Mouse (Mus musculus) kidney, embryonic 14.5 days (tissue): Measurements from ENCODE around the gene Usp6nl. TPM values are rescaled to one million over a fixed set of nuclear protein-coding genes. Genes with fewer than 3 reads are reported as not detected.
A peak's percentile ranks its signal among the peaks of the same experiment; 100 is the strongest.

Source experiments
- ATAC-seq: fragments of 200-750 bp; cut with Nextera tagmentation; 2 replicates; pipeline ENCODE4 v1.8.0; 2017; ENCODE audit warnings: moderate number of reproducible peaks, mild to moderate bottlenecking, moderate TSS enrichment, moderate library complexity; ENCODE audit not compliant: low FRiP score, low TSS enrichment
- H3K27ac ChIP-seq: fragments of 300-500 bp; sonication (generic); 2 replicates; pipeline ENCODE4 v1.5.1; 2014; ENCODE audit warnings: low read depth, mild to moderate bottlenecking, low read length, moderate library complexity, mixed read lengths
- H3K27me3 ChIP-seq: fragments of 300-500 bp; sonication (generic); 2 replicates; pipeline ENCODE4 v1.6.1; 2014; ENCODE audit warnings: mild to moderate bottlenecking, low read length; ENCODE audit not compliant: control insufficient read depth, insufficient read depth
- H3K36me3 ChIP-seq: fragments of 300-500 bp; sonication (generic); 2 replicates; pipeline ENCODE4 v1.6.1; 2014; ENCODE audit warnings: low read length, mixed read lengths; ENCODE audit not compliant: control insufficient read depth, insufficient read depth
- H3K4me1 ChIP-seq: fragments of 300-500 bp; sonication (generic); 2 replicates; pipeline ENCODE4 v1.6.1; 2014; ENCODE audit warnings: low read length, mixed read lengths; ENCODE audit not compliant: control insufficient read depth, insufficient read depth
- H3K4me2 ChIP-seq: fragments of 300-500 bp; sonication (generic); replicated peaks from 2 replicates; pipeline ENCODE4 v1.6.1; 2014; ENCODE audit warnings: low read depth, mild to moderate bottlenecking, low read length
- H3K4me3 ChIP-seq: fragments of 300-500 bp; sonication (generic); 2 replicates; pipeline ENCODE4 v1.5.1; 2014; ENCODE audit warnings: mild to moderate bottlenecking, low read length
- H3K9ac ChIP-seq: fragments of 300-500 bp; sonication (generic); 2 replicates; pipeline ENCODE4 v1.6.1; 2014; ENCODE audit warnings: low read depth, mild to moderate bottlenecking, low read length, moderate library complexity
- H3K9me3 ChIP-seq: fragments of 300-500 bp; sonication (generic); 2 replicates; pipeline ENCODE4 v1.6.1; 2016; ENCODE audit warnings: low read length; ENCODE audit not compliant: control insufficient read depth
- WGBS: fragments of 180-500 bp; shearing (Covaris S2); extraction: QIAGEN DNeasy Blood & Tissue Kit; methylation state at CpG from one replicate; pipeline ENCODE4 v1.1.7; 2014; 5-methylcytosine and 5-hydroxymethylcytosine counted together
- polyA plus RNA-seq: library from polyadenylated mRNA; unstranded; fragments of >200 nt; fragmentation: Nextera tagmentation; extraction: Ambion mirVana; gene quantifications from 2 replicates; pipeline ENCODE4 v1.2.1, GENCODE M21; 2014

Gene Usp6nl
- polyA plus RNA-seq, 1 experiment from 2014 or later, result 15.9 TPM

DNA sequence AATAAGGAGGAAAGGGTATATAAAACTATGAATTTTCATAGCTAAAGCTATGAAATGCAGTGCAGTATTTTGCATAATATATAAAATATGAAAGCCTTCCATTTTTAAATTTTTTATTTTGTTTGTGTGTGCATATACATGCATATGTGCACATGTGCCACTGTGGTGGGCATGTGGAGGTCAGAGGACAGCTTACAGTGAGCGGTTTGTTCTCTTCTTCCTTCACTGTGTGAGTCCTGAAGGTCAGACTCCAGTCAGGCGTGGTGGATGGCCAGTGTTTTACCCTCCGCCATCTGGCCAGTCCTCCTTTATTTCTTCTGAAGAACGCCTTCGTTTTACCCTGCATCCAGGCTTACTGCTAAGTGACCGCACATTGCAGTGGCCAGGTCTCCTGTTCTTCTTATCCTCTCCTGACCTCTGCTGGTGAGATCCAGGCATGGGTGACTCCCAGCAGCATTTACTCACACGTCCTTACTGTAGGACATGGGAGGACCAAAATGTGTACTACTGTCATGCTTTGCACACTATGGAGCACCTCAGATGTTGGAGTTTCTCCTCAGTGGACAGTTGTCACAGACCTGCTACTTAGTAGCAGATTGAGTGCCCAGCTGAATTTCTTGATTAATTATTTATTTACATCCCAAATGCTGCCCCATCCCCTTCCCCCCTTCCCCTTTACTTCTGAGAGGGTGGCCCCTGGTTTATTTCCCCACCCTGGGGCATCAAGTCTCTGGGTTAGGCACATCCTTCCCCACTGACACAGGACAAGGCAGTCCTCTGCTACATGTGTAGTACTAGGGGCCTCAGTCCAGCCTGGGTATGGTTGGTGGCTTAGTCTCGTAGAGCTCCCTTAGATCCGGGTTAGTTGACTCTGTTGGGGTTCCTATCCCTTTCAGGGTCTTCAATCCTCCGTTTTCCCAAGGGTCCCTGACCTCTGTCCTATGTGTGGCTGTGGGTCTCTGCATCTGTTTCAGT lies 82.9 kb downstream of the Usp6nl start:
- Histone ChIP-seq H3K9ac (no peak overlapping the region), H3K27me3 (no peaks in the 10 kb centered on the region), H3K4me3 (no peak overlapping the region), H3K4me1 (peaks cover 11% of the 10 kb centered on the region; the same call in 1 of the 2 replicates), H3K9me3 (no peaks in the 10 kb centered on the region), H3K4me2 (no peak overlapping the region), H3K27ac (no peak overlapping the region), H3K36me3 (peaks cover 11% of the 10 kb centered on the region; the same call in 1 of the 2 replicates)
- WGBS, result 30% methylated on average over 10 of the region's 10 CpGs
- ATAC-seq, result peak; percentile 76

DNA sequence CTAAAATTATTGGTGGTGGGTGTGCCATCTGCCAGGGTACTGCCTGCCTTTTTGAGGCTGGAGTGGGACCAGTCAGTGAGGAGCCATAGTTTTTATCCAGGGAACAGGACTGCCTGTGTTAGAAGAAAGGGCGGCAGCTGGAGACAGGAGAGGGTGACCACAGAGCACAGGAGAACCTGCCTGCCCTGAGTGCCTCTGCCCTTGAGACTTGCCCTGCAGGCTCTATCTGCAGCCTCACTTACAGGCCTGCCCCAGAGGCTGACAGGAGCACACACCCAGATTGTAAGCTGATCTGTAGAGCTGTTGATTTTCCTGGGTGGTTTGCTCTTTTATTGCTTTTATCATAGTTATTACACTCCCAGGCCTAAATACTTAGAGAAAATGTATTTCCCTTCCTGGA lies 85.2 kb downstream of the Usp6nl start:
- WGBS, result 53% methylated on average over 1 of the region's 1 CpGs
- no peak for ATAC-seq
- H3K9me3 ChIP-seq, result no peaks in the 10 kb centered on the region

DNA sequence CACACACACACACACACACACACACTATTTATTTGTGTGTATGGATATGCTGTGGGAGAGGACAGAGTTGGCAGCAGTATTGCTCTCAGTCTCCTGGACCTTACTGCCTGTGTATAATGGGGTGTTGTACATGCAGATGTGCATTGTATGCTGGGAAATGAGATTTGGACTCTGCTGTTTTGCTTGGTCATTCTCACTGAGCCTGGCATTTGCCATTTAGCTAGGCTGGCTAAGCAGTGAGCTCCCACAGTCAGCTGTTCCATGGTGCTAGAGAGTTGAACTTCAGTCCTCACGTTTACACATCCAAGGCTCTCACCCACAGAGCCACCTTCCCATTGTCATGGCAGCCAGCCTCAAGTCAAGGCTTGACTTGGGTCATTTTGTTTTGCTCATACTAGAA lies 90.2 kb downstream of the Usp6nl start:
- Histone ChIP-seq H3K36me3 (peaks cover 27% of the 10 kb centered on the region), H3K4me3 (no peak overlapping the region), H3K4me2 (no peak overlapping the region), H3K9ac (no peak overlapping the region), H3K27ac (no peak overlapping the region), H3K9me3 (no peaks in the 10 kb centered on the region), H3K27me3 (no peaks in the 10 kb centered on the region), H3K4me1 (no peaks in the 10 kb centered on the region)
- ATAC-seq, result no peak
- WGBS, result 88% methylated on average over 1 of the region's 1 CpGs

More for the DNA sequence above, 85.2 kb downstream of the Usp6nl start:
- H3K36me3 ChIP-seq, result peaks cover 16% of the 10 kb centered on the region; the same call in 1 of the 2 replicates
- no peak overlapping the region for H3K9ac ChIP-seq
- no peak overlapping the region for H3K4me3 ChIP-seq
- no peak overlapping the region for H3K4me2 ChIP-seq
- peaks cover 11% of the 10 kb centered on the region; the same call in 1 of the 2 replicates for H3K4me1 ChIP-seq
- H3K27ac ChIP-seq, result no peak overlapping the region
- H3K27me3 ChIP-seq, result no peaks in the 10 kb centered on the region

DNA sequence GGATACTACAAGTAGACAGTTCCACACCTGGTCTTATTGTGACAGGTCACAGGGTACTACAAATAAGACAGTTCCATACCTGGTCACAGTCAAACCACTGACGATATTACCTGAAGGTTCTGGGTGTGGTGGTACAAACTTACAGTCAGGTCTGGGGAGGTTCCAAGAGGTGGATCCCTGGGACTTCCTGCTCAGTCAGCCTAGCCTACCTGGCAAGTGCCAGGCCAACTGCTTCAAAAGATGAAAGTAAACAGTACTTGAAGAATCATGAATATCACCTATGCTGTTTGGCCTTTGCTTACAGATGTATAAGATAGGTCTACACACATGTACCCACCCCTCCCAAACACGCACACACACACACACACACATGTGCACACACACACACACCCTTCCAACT lies 91.3 kb downstream of the Usp6nl start:
- Histone ChIP-seq H3K4me2 (no peak overlapping the region), H3K4me3 (no peak overlapping the region), H3K27ac (no peak overlapping the region), H3K4me1 (no peaks in the 10 kb centered on the region), H3K36me3 (peaks cover 31% of the 10 kb centered on the region), H3K9ac (no peak overlapping the region), H3K27me3 (no peaks in the 10 kb centered on the region), H3K9me3 (no peaks in the 10 kb centered on the region)
- no peak for ATAC-seq
- 92% methylated on average over 2 of the region's 2 CpGs for WGBS

DNA sequence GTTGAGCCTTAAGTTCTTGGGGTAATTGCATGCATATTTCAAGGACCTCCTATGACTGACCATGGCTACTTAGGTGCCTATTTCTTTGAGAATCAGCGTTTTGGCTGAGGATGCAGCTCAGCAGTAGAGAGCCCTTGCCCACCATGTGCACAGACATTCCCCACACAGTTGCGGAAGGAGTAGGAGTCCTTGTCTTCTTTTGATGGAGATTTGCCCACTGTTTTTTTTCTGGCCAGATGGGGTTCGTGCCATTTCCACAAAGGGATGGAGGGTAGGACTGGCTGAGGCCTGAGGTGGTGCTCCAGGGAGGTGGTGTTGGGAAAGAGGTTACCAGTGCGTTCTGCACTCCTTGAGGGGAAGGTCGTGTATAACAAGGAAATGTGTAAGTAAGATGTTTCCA lies 91.9 kb downstream of the Usp6nl start:
- H3K27me3 ChIP-seq, result no peaks in the 10 kb centered on the region
- H3K4me2 ChIP-seq, result no peak overlapping the region
- no peak for ATAC-seq
- H3K36me3 ChIP-seq, result peaks cover 26% of the 10 kb centered on the region
- H3K9ac ChIP-seq, result no peak overlapping the region
- H3K27ac ChIP-seq, result no peak overlapping the region
- no peaks in the 10 kb centered on the region for H3K4me1 ChIP-seq
- 87% methylated on average over 5 of the region's 5 CpGs for WGBS
- no peak overlapping the region for H3K4me3 ChIP-seq
- no peaks in the 10 kb centered on the region for H3K9me3 ChIP-seq

DNA sequence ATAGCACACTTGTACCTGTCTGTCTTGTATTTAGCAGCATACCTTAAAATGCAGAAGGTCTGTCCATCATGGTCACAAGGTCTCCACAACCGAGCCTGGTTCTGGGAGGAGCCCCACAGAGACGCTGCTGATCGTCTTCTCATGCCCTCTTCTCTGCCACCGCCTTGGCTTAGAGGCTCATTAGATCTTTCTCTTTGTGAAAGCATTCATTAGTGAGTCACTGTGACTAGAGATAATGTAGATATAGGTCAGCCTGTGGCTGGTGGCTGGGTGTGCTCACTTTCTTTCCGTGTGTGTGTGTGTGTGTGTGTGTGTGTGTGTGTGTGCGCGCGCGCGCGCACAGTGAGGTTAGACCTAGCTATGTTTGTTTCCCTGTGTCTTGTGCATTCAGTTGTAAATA lies 94.7 kb downstream of the Usp6nl start:
- Histone ChIP-seq H3K36me3 (peaks cover 20% of the 10 kb centered on the region), H3K27me3 (no peaks in the 10 kb centered on the region), H3K4me2 (no peak overlapping the region), H3K9me3 (no peaks in the 10 kb centered on the region), H3K4me3 (no peak overlapping the region), H3K9ac (no peak overlapping the region), H3K4me1 (no peaks in the 10 kb centered on the region), H3K27ac (no peak overlapping the region)
- WGBS, result 92% methylated on average over 11 of the region's 11 CpGs
- no peak for ATAC-seq

DNA sequence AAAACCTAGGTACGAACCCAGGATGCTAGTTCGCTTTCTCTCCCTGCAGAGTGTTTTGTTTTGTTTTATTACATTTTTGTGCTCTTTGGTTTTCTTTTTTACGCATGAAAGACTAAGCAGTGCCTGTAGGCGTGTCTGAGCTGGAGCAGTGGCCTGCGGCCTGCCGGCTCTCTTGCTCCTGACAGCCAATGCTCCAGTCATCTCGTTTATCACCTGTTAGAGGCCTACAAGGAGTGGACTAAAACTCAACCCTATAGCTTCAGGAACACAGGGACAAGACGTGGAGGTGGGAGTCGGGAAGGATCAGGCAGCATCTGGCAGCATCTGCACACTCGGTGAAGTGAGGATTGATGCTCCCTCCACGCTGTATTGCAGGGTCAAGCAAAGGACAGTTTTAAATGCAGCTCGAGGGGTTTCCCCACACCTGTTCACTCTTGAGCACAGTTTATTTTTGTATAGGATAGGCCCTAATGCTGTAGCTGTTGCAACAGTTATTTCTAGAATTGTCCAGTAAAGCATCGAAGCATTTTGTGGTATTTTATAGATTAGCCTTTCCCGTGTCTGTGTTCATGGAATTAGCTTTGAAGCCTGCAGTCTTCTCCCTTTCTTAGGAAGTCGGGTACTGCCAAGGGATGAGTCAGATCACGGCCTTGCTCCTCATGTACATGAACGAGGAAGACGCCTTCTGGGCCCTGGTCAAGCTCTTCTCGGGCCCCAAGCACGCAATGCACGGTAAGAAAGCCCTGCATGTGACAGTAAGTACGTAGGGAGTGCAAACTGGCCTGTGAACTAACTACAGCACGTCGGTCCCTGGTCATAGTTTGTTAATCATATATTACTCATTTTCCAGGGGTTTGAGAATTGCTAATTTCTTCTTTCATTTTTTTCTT lies 101.4 kb downstream of the Usp6nl start:
- no peaks in the 10 kb centered on the region for H3K9me3 ChIP-seq
- no peak for ATAC-seq
- WGBS, result 76% methylated on average over 24 of the region's 24 CpGs
- H3K4me1 ChIP-seq, result 0 out of 2 replicates have a peak, but pooled peaks cover 4% of the 10 kb centered on the region
- H3K36me3 ChIP-seq, result peaks cover 40% of the 10 kb centered on the region
- H3K4me2 ChIP-seq, result no peak overlapping the region
- H3K27ac ChIP-seq, result no peak overlapping the region; the same call in 1 of the 2 replicates
- no peak overlapping the region for H3K4me3 ChIP-seq
- H3K9ac ChIP-seq, result no peak overlapping the region
- no peaks in the 10 kb centered on the region for H3K27me3 ChIP-seq

DNA sequence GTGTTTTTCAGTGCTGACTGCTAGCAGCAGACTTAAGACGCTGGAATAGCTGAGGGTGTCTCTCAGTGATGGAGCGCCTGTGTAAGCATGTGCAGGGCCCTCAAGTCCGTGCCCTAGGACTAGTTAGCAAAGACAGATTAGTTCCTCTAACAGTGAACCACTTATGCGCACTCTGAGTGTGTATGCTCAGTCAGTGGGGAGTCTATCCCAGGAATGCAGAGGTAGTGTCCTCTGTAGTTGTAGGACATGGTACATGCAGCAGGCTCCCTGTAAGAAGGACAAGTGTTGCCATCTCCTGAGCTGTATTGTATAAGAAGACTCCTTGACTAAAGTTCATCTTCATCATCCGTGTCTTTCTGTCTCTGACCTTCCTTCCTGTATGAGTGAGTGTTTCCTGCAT lies 102.4 kb downstream of the Usp6nl start:
- no peak overlapping the region for H3K4me2 ChIP-seq
- H3K36me3 ChIP-seq, result peaks cover 37% of the 10 kb centered on the region
- H3K9ac ChIP-seq, result no peak overlapping the region
- no peaks in the 10 kb centered on the region for H3K9me3 ChIP-seq
- ATAC-seq, result no peak
- H3K4me1 ChIP-seq, result 0 out of 2 replicates have a peak, but pooled peaks cover 4% of the 10 kb centered on the region
- no peaks in the 10 kb centered on the region for H3K27me3 ChIP-seq
- no peak overlapping the region for H3K27ac ChIP-seq
- no peak overlapping the region for H3K4me3 ChIP-seq
- 95% methylated on average over 5 of the region's 5 CpGs for WGBS
